Mouse (Mus musculus): ENCODE data around the gene Hoxb8. TPM values are rescaled to one million over a fixed set of nuclear protein-coding genes. Genes with fewer than 3 reads are reported as not detected.

The Hoxb8 gene
- polyA plus RNA-seq, 1 experiment from 2014 or later = 0.42 TPM

DNA sequence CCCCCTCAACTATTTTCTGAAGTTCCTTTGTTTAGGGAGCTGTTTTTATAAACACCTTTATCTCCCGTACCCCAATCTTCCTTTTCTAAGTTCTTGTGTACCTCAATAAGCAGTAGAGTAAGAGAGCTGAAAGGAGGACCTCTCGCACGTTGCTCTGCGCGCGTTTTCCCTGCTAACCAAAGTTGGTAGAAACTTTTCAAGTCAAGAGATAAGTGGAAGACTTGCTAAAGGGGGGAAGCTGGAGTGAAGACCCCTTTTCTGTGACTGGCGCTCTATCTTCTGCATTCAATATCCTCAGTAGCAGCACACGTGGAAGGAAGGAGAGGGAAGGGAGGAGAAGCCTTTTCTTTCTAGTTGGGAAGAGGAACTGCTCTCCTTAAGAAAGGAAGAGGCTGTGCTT, 43.3 kb downstream of the Hoxb8 start:
- H3K4me2 ChIP-seq (replicated peaks; ENCODE audit: low read depth) = peak overlapping the region; percentile 64
- H3K4me3 ChIP-seq (ENCODE audit: low read depth, low read length) = peak overlapping the region; percentile 31
- 17% methylated on average over 8 of the region's 8 CpGs for WGBS
- H3K9ac ChIP-seq (ENCODE audit: low read length) = peak overlapping the region; percentile 70
- ATAC-seq (ENCODE audit: low FRiP score, low TSS enrichment) = no peak
- no peak for TF ChIP-seq EP300 (optimal IDR thresholded peaks at IDR 0.05)
- TF ChIP-seq CTCF (IDR thresholded peaks at IDR 0.05; ENCODE audit: low read depth) = no peak
- no peaks in the 10 kb centered on the region for H3K4me1 ChIP-seq (replicated peaks; ENCODE audit: control insufficient read depth, insufficient read depth)
- H3K27ac ChIP-seq (replicated peaks) = peak overlapping the region; percentile 84
- no peaks in the 10 kb centered on the region for H3K9me3 ChIP-seq (ENCODE audit: control insufficient read depth, low read length)
- H3K36me3 ChIP-seq (ENCODE audit: control insufficient read depth, insufficient read depth, low read length) = no peaks in the 10 kb centered on the region
- no peak for DNase-seq (ENCODE audit: low spot score)
- no peaks in the 10 kb centered on the region; the same call in 1 of the 2 replicates for H3K27me3 ChIP-seq (ENCODE audit: control insufficient read depth, insufficient read depth, low read length)

GRCm38 (mm10) chr11:96325747-96326212, 44.1 kb downstream of the Hoxb8 start:
- Histone ChIP-seq H3K4me1 (replicated peaks; ENCODE audit: control insufficient read depth, insufficient read depth) (no peaks in the 10 kb centered on the region), H3K9me3 (ENCODE audit: control insufficient read depth, low read length) (no peaks in the 10 kb centered on the region), H3K36me3 (ENCODE audit: control insufficient read depth, insufficient read depth, low read length) (no peaks in the 10 kb centered on the region), H3K4me3 (ENCODE audit: low read depth, low read length) (peak overlapping the region; percentile 31), H3K4me2 (replicated peaks; ENCODE audit: low read depth) (peak overlapping the region; percentile 64), H3K27me3 (ENCODE audit: control insufficient read depth, insufficient read depth, low read length) (no peaks in the 10 kb centered on the region; the same call in 1 of the 2 replicates), H3K9ac (ENCODE audit: low read length) (peak overlapping the region; percentile 70), H3K27ac (replicated peaks) (peak overlapping the region; percentile 84)
- TF ChIP-seq CTCF (IDR thresholded peaks at IDR 0.05; ENCODE audit: low read depth) = no peak
- no peak for TF ChIP-seq EP300 (optimal IDR thresholded peaks at IDR 0.05)
- DNase-seq (ENCODE audit: low spot score) (no peak), ATAC-seq (ENCODE audit: low FRiP score, low TSS enrichment) (no peak)
- WGBS = 33% methylated on average over 22 of the region's 22 CpGs

DNA sequence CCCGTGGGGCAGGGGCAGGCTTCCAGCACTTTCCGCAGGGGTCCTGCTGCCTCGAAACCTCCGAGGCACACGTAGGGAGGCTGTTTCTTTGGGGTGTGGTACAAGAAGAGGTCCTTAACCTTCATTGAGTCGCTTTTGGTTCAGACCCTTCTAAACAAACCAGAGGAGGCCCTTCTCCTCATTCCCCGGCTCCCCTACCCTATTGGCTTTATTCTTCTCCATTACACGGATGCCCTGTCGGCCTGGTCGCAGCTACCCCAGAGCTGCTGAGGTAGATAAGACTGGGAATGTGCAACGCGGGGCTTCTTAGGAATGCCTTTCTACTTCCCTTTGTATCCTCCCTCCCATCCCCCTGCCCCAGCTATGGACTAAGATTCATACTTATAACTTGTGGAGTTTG, 45.0 kb downstream of the Hoxb8 start:
- ATAC-seq (ENCODE audit: low FRiP score, low TSS enrichment) = 0 out of 2 replicates have a peak, but pooled peaks have one; percentile 10
- DNase-seq (ENCODE audit: low spot score) = no peak
- 0 out of 2 replicates have a peak, but pooled peaks cover under 1% of the 10 kb centered on the region for H3K4me1 ChIP-seq (replicated peaks; ENCODE audit: control insufficient read depth, insufficient read depth)
- TF ChIP-seq EP300 (optimal IDR thresholded peaks at IDR 0.05) = no peak
- no peak for TF ChIP-seq CTCF (IDR thresholded peaks at IDR 0.05; ENCODE audit: low read depth)
- H3K27me3 ChIP-seq (ENCODE audit: control insufficient read depth, insufficient read depth, low read length) = no peaks in the 10 kb centered on the region; the same call in 1 of the 2 replicates
- peak overlapping the region; percentile 70 for H3K9ac ChIP-seq (ENCODE audit: low read length)
- H3K9me3 ChIP-seq (ENCODE audit: control insufficient read depth, low read length) = no peaks in the 10 kb centered on the region
- H3K4me3 ChIP-seq (ENCODE audit: low read depth, low read length) = peak overlapping the region; percentile 31
- 21% methylated on average over 12 of the region's 12 CpGs for WGBS
- H3K36me3 ChIP-seq (ENCODE audit: control insufficient read depth, insufficient read depth, low read length) = no peaks in the 10 kb centered on the region
- H3K27ac ChIP-seq (replicated peaks) = peak overlapping the region; percentile 84
- peak overlapping the region; percentile 64 for H3K4me2 ChIP-seq (replicated peaks; ENCODE audit: low read depth)

DNA sequence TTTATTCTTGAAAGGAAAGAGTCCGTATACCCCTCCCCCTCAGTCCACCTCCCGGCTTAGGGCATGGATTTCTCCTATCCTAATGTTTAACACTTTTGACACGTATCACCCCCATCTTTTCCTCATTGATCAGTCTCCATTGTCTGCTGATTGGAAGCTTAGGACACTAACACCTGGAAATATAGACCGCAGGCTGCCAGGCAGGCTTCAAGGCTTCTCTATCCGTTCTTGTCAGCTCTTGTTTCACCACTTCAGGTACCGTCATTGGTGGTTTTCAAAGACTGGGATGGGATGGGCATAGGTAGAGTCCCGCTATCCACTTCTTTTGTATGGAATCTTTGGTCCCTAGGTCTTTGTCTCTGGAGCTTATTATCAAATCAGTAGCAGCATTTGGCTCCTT, 45.4 kb downstream of the Hoxb8 start:
- TF ChIP-seq CTCF (IDR thresholded peaks at IDR 0.05; ENCODE audit: low read depth) (no peak), EP300 (optimal IDR thresholded peaks at IDR 0.05) (no peak)
- H3K9me3 ChIP-seq (ENCODE audit: control insufficient read depth, low read length) = no peaks in the 10 kb centered on the region
- no peak for DNase-seq (ENCODE audit: low spot score)
- H3K4me1 ChIP-seq (replicated peaks; ENCODE audit: control insufficient read depth, insufficient read depth) = 0 out of 2 replicates have a peak, but pooled peaks cover 3% of the 10 kb centered on the region
- no peak overlapping the region; the same call in 1 of the 2 replicates for H3K9ac ChIP-seq (ENCODE audit: low read length)
- H3K4me2 ChIP-seq (replicated peaks; ENCODE audit: low read depth) = peak overlapping the region; percentile 64
- no peaks in the 10 kb centered on the region; the same call in 1 of the 2 replicates for H3K27me3 ChIP-seq (ENCODE audit: control insufficient read depth, insufficient read depth, low read length)
- ATAC-seq (ENCODE audit: low FRiP score, low TSS enrichment) = no peak
- WGBS = 14% methylated on average over 7 of the region's 7 CpGs
- H3K27ac ChIP-seq (replicated peaks) = peak overlapping the region; percentile 84
- no peak overlapping the region for H3K4me3 ChIP-seq (ENCODE audit: low read depth, low read length)
- H3K36me3 ChIP-seq (ENCODE audit: control insufficient read depth, insufficient read depth, low read length) = no peaks in the 10 kb centered on the region

DNA sequence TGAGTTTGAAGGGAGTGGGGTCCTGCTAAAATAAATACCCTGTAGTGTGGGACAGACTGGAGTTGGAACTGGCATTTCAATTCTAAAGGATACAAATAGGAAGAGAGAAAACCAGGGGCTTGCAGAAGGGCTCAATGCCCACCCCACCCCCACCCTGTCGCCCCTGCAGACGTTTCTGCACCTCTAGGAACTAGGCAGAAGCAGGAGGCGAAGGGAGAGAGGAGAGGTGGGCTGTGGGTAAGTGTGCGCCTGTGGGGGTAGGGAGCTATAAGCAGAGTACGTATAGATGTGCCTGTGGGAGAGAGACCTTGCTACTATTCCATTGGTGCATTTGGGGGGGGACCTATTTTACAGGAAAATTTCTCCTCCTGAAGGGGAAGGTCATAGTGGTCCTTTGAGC, 46.0 kb downstream of the Hoxb8 start:
- peak overlapping the region; percentile 84 for H3K27ac ChIP-seq (replicated peaks)
- H3K4me1 ChIP-seq (replicated peaks; ENCODE audit: control insufficient read depth, insufficient read depth) = 0 out of 2 replicates have a peak, but pooled peaks cover 3% of the 10 kb centered on the region
- H3K9me3 ChIP-seq (ENCODE audit: control insufficient read depth, low read length) = no peaks in the 10 kb centered on the region
- ATAC-seq (ENCODE audit: low FRiP score, low TSS enrichment) = no peak
- TF ChIP-seq CTCF (IDR thresholded peaks at IDR 0.05; ENCODE audit: low read depth) (no peak), EP300 (optimal IDR thresholded peaks at IDR 0.05) (no peak)
- 0 out of 2 replicates have a peak overlapping the region, but pooled peaks have one; percentile 4 for H3K4me3 ChIP-seq (ENCODE audit: low read depth, low read length)
- peak overlapping the region; percentile 27; the same call in 1 of the 2 replicates for H3K9ac ChIP-seq (ENCODE audit: low read length)
- 20% methylated on average over 5 of the region's 5 CpGs for WGBS
- no peaks in the 10 kb centered on the region for H3K36me3 ChIP-seq (ENCODE audit: control insufficient read depth, insufficient read depth, low read length)
- DNase-seq (ENCODE audit: low spot score) = no peak
- peak overlapping the region; percentile 64 for H3K4me2 ChIP-seq (replicated peaks; ENCODE audit: low read depth)
- H3K27me3 ChIP-seq (ENCODE audit: control insufficient read depth, insufficient read depth, low read length) = no peaks in the 10 kb centered on the region; the same call in 1 of the 2 replicates

- no peaks in the 10 kb centered on the region for H3K36me3 ChIP-seq (ENCODE audit: control insufficient read depth, insufficient read depth, low read length)
- no peaks in the 10 kb centered on the region for H3K9me3 ChIP-seq (ENCODE audit: control insufficient read depth, low read length)
- H3K27ac ChIP-seq (replicated peaks) = peak overlapping the region; percentile 84
- WGBS = 20% methylated on average over 8 of the region's 8 CpGs
- 0 out of 2 replicates have a peak, but pooled peaks cover 3% of the 10 kb centered on the region for H3K4me1 ChIP-seq (replicated peaks; ENCODE audit: control insufficient read depth, insufficient read depth)
- ATAC-seq (ENCODE audit: low FRiP score, low TSS enrichment) = no peak
- H3K9ac ChIP-seq (ENCODE audit: low read length) = no peak overlapping the region
- no peak for DNase-seq (ENCODE audit: low spot score)
- no peaks in the 10 kb centered on the region; the same call in 1 of the 2 replicates for H3K27me3 ChIP-seq (ENCODE audit: control insufficient read depth, insufficient read depth, low read length)
- peak overlapping the region; percentile 1; the same call in 1 of the 2 replicates for H3K4me3 ChIP-seq (ENCODE audit: low read depth, low read length)
- peak overlapping the region; percentile 64 for H3K4me2 ChIP-seq (replicated peaks; ENCODE audit: low read depth)
- TF ChIP-seq CTCF (IDR thresholded peaks at IDR 0.05; ENCODE audit: low read depth) (no peak), EP300 (optimal IDR thresholded peaks at IDR 0.05) (no peak)
Observed at GRCm38 (mm10) chr11:96328605-96329004, 46.9 kb downstream of the Hoxb8 start.
